Mouse (Mus musculus) monocyte, adult 2 months (primary cell): ENCODE measurements around the gene Ntrk2.
"Not testable (repeated sequence)": the region's sequence is repeated elsewhere in the genome, so short reads cannot be mapped to it uniquely, and the experiment has no call there.

ENCODE experiments used
- DNase-seq, 2 experiments: peaks; one replicate each; pipeline ENCODE4 v3.0.0; 2022; ENCODE audit warnings: low spot score in 2 of 2, low read depth in 1 of 2

Gene Ntrk2

DNA sequence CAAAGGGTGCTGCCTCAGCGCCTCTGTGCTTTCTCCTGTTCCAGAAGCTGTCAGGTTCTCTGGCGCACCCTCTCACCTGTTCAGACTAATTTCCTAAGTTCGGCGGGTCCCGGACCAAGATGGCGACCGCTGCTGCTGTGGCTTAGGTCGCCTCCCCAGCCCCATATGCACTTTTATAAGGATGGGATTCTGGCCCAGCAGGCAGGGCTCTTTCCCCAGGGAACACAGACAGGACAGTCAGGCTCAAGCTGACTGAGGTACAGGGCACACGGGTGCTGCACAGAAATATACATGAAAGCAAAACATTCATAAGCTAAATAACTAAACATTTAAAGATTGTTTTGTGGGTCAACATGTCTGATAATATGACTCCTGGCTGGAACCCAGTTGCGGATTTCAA, 301.4 kb downstream of the Ntrk2 start:
- DNase-seq = not testable (repeated sequence)

GRCm38 (mm10) chr13:59110107-59110506, 303.7 kb downstream of the Ntrk2 start:
- no peak for DNase-seq

DNA sequence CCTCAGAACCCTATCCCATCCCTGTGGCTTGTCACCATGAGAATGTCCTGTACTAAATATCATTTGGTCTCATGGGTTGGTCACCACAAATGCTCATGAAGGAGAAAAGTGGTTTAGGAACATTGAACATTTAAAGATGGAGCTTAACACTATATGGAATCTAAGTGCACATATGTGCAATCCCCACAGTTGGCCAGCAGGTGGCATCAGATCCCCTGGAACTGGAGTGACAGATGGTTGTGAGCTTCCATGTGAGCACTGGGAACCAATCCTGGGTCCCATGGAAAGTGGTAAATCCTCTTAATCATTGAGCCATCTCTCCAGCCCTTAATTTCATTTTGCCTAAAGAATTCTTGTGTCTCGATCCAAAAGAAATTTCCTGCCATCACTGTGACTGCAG, 308.3 kb downstream of the Ntrk2 start:
- no peak for DNase-seq

DNA sequence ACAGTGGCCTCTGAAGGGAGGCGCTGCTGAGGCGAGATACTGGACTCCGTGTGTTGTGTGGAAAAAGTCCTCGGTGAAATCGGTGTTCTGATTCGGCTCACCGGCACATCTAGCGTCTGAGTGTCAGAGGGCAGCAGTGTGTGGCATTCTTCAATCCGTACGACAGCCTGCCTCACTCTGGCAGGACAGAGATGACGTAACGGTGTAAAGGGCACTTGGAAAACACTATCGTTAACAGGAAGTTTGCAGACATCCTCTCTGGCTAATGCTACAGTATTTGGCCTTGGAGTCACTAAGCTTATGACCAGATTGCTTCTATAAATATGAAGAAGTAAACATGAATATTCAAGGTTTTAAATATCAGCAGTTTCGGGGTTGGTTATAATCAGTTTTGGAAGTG, 309.2 kb downstream of the Ntrk2 start:
- no peak for DNase-seq

GRCm38 (mm10) chr13:59117233-59117632, 310.9 kb downstream of the Ntrk2 start:
- DNase-seq = no peak

DNA sequence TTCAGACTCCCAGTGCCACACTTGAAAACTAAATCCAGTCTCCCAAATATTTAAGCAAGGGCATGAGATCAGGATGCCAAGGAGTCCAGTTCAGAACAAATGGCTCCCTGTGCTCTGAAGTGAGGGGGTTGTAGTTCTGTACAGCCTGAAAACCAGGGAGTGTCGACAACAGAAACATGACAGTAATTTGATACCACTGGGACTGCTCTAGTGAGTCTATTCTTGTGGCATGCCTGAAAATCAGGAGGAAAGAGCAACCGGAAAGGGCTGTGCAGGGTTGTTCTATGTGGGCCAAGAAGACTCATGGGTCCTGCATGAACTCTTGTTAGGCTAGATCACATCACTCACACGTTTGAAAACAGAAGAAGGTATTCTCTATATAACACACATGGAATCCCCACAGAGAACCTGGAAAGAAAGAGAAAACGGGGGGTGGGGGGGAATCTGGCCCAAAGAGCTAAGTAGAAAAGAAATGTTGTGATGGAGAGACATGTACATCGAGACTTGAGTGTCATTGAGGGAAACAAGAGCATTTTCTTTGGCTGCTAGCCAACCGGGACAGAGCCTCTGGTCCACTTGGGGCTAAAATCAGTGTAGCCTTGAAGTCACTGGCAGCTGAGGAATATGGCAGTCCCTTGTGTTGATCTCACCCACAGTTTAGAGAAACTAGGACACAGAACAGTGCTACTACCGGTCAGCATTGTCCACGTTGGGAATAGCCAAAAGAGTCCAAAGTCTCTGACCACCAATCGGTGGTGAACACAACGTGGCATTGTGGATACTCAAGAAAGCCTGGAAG, 313.4 kb downstream of the Ntrk2 start:
- DNase-seq = no peak

- no peak for DNase-seq
Observed at GRCm38 (mm10) chr13:59143141-59143744, 336.9 kb downstream of the Ntrk2 start.

DNA sequence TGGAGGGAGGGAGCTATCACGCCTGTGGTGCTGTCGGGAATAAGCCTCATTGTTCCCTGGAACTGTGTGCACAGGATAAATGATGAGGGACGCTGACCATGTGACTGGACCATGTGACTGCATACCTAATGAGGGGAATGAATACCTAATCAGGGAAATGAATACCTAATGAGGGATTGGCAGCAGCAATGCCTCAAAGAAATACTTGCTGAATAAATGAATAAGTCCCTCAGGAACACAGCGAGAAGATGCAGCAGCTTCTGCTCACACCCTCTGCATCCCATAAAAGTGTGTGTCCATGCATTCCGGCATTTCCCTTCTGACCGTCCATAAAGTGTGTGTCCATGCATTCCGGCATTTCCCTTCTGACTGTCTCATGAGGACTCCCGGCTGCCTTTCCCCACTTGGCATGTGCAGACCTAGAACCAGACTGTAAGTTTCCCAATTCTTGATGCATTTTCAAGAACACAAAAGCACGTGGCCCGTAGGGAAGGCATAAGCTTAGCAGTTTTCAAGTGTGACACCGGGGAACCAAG, 338.0 kb downstream of the Ntrk2 start:
- no peak for DNase-seq

DNA sequence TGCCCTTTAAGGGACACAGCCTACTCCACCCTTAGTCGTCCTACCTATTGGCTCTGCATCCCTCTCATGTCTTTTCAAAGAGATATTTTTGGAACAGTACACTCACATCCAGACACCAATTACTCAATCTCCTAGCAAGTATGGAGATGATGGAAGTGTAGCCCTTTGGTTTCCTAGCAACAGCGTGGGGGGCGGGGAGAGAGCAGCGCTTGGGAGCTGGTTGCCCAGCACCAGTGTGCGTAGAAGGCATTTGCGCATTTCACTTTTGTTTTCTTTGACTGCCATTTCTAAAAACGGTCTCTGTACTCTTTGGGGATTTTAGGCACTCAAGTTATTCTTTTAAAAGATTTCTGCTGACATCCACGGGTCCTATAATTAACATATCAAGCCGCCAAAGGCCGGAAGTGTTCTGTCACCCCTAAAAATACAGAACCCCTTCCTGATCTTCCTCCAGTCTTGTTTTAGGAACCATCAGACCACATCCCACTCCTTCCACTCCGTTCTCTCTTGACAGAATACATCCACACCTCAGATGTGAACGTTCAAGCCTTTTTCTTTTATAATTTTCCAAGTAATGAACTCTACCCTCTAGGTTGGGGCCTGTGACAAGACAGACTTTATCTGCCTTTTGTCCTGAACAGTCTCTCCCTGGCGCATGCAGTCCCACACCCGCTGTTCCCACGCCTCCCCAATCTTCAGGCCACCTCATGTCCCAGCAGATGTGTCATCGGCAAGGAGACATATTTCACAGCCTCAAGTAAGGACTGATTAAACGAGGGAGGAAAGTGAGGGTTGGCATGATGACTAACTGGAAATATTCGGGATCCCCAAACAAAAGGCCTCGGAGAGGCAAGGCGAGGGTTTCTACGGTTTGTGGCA, 339.5 kb downstream of the Ntrk2 start:
- DNase-seq = no peak

GRCm38 (mm10) chr13:59146616-59147015, 340.2 kb downstream of the Ntrk2 start:
- no peak for DNase-seq

DNA sequence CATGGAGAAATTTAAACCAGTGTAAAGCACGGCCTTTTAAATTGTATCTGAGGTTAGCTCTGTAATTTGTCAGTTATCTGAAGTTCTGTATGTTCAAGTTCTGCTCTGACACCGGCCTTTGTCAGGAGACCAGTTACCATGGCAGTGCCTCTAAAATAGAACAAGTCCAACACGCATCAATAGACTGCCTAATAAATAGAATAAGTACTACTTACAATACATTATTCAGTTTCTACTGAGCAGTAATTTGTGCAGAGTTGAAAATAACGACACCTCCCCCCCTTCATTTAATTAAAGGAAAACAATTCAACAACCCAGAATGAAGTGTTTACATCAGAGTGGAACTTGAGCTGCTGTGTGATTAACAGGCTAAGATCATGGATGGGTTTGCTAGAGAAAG, 341.6 kb downstream of the Ntrk2 start:
- DNase-seq = no peak

- no peak for DNase-seq
Observed at GRCm38 (mm10) chr13:59148793-59149192, 342.4 kb downstream of the Ntrk2 start.

GRCm38 (mm10) chr13:59164015-59164414, 357.6 kb downstream of the Ntrk2 start:
- no peak for DNase-seq

DNA sequence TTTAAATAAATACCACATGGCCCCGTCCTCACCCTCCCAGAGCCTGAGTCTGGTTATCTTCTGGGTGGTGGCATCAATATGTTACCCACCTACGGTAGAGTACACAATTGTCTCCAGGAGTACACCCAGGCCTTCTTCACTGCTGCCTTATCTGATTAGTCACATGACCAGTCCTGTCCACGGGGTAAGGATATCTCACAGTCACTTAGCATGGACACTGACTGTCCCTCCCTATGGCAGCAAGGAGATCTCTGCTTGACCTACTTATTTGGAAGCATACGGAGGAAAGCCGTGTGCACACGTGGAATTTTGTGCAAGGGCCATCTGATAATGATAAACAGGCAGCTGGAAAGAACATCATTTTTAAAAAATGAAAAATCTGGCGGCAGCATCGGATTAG, 367.5 kb downstream of the Ntrk2 start:
- DNase-seq = no peak

DNA sequence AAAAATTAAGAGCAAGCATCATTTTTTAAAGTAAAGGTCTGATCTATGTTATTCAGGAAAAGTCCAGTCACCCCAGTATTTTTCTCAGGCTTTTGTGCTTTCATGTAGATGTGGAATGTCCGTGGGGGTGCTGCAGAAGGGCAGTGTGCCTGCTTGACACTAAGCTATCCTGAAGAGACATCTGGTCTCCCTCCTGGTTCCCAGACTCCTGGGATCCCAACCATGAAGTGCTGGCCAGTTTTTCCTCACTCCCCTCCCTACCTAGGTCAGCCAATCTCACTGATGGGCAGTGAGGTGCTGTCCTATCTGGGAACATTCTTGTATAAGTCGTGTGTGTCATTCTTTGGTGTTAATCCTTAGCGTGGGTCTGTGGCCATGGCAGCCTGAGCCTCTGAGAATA, 369.7 kb downstream of the Ntrk2 start:
- no peak for DNase-seq

DNA sequence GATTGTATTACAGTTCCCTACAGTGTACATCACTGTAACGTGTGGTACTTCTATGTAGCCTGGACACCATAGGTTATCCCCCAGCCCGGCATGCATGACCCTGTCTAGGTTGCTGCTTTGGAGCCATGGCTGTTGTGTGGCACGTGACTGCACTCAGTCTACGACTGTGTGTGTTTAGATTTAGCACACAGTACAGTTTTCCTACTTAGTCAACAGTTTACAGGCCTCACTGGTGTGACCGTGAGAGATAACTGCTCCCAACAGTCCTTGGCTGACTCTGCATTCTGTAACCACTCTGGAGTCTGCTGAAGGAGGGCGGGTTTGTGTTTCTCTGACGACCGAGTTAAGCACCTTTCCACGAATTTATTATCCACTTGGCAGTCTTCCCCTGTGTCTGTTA, 370.1 kb downstream of the Ntrk2 start:
- no peak for DNase-seq

- no peak for DNase-seq
Observed at GRCm38 (mm10) chr13:59177003-59177402, 370.6 kb downstream of the Ntrk2 start.

- no peak for DNase-seq
Observed at GRCm38 (mm10) chr13:59179986-59180385, 373.6 kb downstream of the Ntrk2 start.

- DNase-seq = no peak
Observed at GRCm38 (mm10) chr13:59180781-59181180, 374.4 kb downstream of the Ntrk2 start.

GRCm38 (mm10) chr13:59181188-59181947, 375.0 kb downstream of the Ntrk2 start:
- no peak for DNase-seq

DNA sequence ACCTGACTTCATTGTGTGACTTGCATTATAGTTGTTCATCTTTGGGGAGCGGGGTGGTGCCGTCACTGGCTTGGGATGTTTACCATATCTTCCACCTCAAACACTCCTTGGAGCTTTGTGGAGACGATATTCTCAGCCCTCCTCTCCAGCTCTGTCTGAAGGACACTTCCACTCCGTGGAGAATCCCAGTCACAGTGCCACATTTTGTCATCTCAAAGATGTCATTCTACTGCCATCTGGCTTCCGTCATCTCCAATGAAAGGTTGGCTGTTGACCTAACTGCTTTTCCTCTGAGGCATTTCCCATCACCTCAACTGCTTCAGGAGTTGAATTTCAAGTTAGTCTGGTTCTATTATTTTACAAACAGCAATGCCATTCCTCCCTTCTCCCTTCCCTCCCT, 376.3 kb downstream of the Ntrk2 start:
- DNase-seq = no peak
